8 mouse cellular contexts compared by ENCODE assay signal in genomic region chr11:117993190-117994175, GRCm38 (mm10). TPM values are rescaled to one million over a fixed set of nuclear protein-coding genes. Genes with fewer than 3 reads are reported as not detected.
DNase-seq lines count a peak whose midpoint lies in the region; ATAC-seq and TF ChIP-seq lines count a peak whose summit lies in the region.
"Had no signal": no experiment of that assay in that cellular context is flagged by ENCODE, and none has a peak within 500 bp of the region (broad histone marks: within the 10 kb centered on the region; RNA-seq: fewer than 3 reads in every experiment).

No protein-coding gene starts in this region.

- DNase-seq in kidney, adult 9 months, result peak; percentile 36
- no peak for DNase-seq in kidney, postnatal 10 days
- peak; percentile 59 for DNase-seq in induced T-regulatory cell, adult 2 months (ENCODE audit: low read depth)
- no peak for DNase-seq in cerebellum, adult 2 months
- no peak for DNase-seq in left cerebral cortex, postnatal 25 days (ENCODE audit: low spot score in 2 of 2)
- DNase-seq: cerebellum, postnatal 10 days had no signal

- no peak for TF ChIP-seq CTCF in bone marrow, adult 2 months (IDR thresholded peaks at IDR 0.05; ENCODE audit: control insufficient read depth, insufficient read depth, low read length)
- TF ChIP-seq CTCF in cerebellum, adult 2 months (IDR thresholded peaks at IDR 0.05; ENCODE audit: borderline replicate concordance, insufficient read depth, low read depth, low read length), result no peak

- H3K27me3 ChIP-seq in cerebellum, adult 2 months (ENCODE audit: control insufficient read depth, insufficient read depth, low read length), result no peaks in the 10 kb centered on the region

- H3K27ac ChIP-seq in bone marrow, adult 2 months (ENCODE audit: control insufficient read depth, insufficient read depth, low read depth, low read length, poor library complexity), result peak overlapping the region; percentile 91
- H3K27ac ChIP-seq in cerebellum, adult 2 months (ENCODE audit: insufficient read depth, low read length), result no peak overlapping the region

- TF ChIP-seq POLR2A in bone marrow, adult 2 months (IDR thresholded peaks at IDR 0.05; ENCODE audit: borderline replicate concordance, control insufficient read depth, low read depth, low read length), result no peak
- no peak for TF ChIP-seq POLR2A in cerebellum, adult 2 months (IDR thresholded peaks at IDR 0.05; ENCODE audit: borderline replicate concordance, insufficient read depth, low read length)

- peak overlapping the region; percentile 29 for H3K4me3 ChIP-seq in bone marrow, adult 2 months (replicated peaks; ENCODE audit: control insufficient read depth, low read depth, low read length)
- no peak overlapping the region for H3K4me3 ChIP-seq in cerebellum, adult 2 months (replicated peaks; ENCODE audit: insufficient read depth, low read depth, low read length)

- H3K4me1 ChIP-seq in bone marrow, adult 2 months (ENCODE audit: control insufficient read depth, insufficient read depth, low read length), result peaks cover 20% of the 10 kb centered on the region
- H3K4me1 ChIP-seq in cerebellum, adult 2 months (ENCODE audit: control insufficient read depth, insufficient read depth, low read length), result peaks cover 42% of the 10 kb centered on the region

- WGBS in bone marrow, adult 2 months, result 44% methylated on average over 14 of the region's 14 CpGs
- 81% methylated on average over 14 of the region's 14 CpGs for WGBS in cerebellum, adult 2 months

- intact Hi-C loops in left cerebral cortex, postnatal 25 days (cut with DNase I), result no loop called here

- ATAC-seq in megakaryocyte progenitor cell, adult 5-6 weeks (replicated peaks; ENCODE audit: poor library complexity), result peak; percentile 30; the same call in 1 of the 2 replicates

RNA-seq across cellular contexts. Expression of gene Pgs1, which starts 7.4 kb away (rescaled TPM):
- 27.1 and 67.5 TPM in 2 replicates for polyA plus RNA-seq in bone marrow, adult 2 months (2011; ENCODE audit: insufficient read depth, insufficient read length, low replicate concordance, missing spikeins)
- 13.0 and 14.7 TPM in 2 replicates for total RNA-seq in megakaryocyte progenitor cell, adult 5-6 weeks (2015)
- 15.6 and 18.7 TPM in 2 replicates for total RNA-seq in megakaryocyte progenitor cell, adult 5-6 weeks (2017)
- polyA plus RNA-seq in cerebellum, adult 2 months (2012; rRNA removed), result 70.5 and 76.5 TPM in 2 replicates
- 10 to 100 TPM; 85.6 to 88.1 TPM for total RNA-seq in left cerebral cortex, postnatal 25 days (2021)

RNA-seq across cellular contexts. Expression of gene Socs3, which starts 23.6 kb away (rescaled TPM):
- 3.4 and 9.6 TPM in 2 replicates for polyA plus RNA-seq in bone marrow, adult 2 months (2011; ENCODE audit: insufficient read depth, insufficient read length, low replicate concordance, missing spikeins)
- total RNA-seq in megakaryocyte progenitor cell, adult 5-6 weeks (2015), result 0.76 and 0.96 TPM in 2 replicates
- total RNA-seq in megakaryocyte progenitor cell, adult 5-6 weeks (2017), result 0.79 and 1.1 TPM in 2 replicates
- polyA plus RNA-seq in cerebellum, adult 2 months (2012; rRNA removed), result 1.6 and 2.1 TPM in 2 replicates
- total RNA-seq in left cerebral cortex, postnatal 25 days (2021), result 1 to 10 TPM; 3.8 to 4.3 TPM

Comparison
In these comparisons a context has a peak if more than half of its experiments do, and no peak if none do; other contexts are left out.
1. DNase-seq: peak in kidney, adult 9 months (single experiment) and induced T-regulatory cell, adult 2 months (single experiment); none in kidney, postnatal 10 days (single experiment), cerebellum, adult 2 months (0 of 2) and left cerebral cortex, postnatal 25 days (0 of 2).
2. RNA of gene Pgs1, which starts 7.4 kb away (total RNA-seq): 85.6 to 88.1 TPM in left cerebral cortex, postnatal 25 days; 13.0 to 18.7 TPM in megakaryocyte progenitor cell, adult 5-6 weeks; every median in the first group is over 4 times any median in the second.